Mouse (Mus musculus) ES-Bruce4 (cell line): ENCODE results near the gene Tm6sf1.

Experiments
- CTCF ChIP-seq: IDR thresholded peaks from one replicate; pipeline ENCODE4 v1.8.1; 2011; ENCODE audit warnings: low read depth, low read length
- POLR2A ChIP-seq: IDR thresholded peaks from one replicate; pipeline ENCODE4 v1.8.1; 2011; ENCODE audit warnings: low read length; ENCODE audit not compliant: insufficient read depth

DNA sequence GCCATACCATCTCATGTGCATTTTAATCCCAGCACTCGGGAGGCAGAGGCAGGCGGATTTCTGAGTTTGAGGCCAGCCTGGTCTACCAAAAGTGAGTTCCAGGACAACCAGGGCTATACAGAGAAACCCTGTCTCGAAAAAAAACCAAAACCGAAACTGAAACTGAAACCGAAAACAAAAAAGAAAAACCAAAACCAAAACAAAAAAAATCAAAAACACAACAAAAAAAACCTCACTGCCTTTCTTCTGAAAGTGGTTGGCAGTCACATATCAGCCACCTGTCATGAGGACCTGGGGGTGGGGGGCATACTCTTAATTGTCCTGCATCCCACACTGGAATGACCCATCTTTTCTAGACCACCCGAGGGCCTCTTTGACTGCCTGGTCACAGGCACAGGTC lies 5.8 kb downstream of the Tm6sf1 start:
- no peak for TF ChIP-seq CTCF
- TF ChIP-seq POLR2A: no peak
